Mouse (Mus musculus) neural tube, embryonic 10.5 days (tissue): ENCODE measurements at regions not wholly inside any gene's neighbourhood (a gene's known extent, or its start where the extent isn't known, plus 50 kb on each side); places are given as distances from the start of the nearest gene placed in this dataset.
"Not testable (repeated sequence)": the region's sequence is repeated elsewhere in the genome, so short reads cannot be mapped to it uniquely, and the experiment has no call there.

Experiments
- DNase-seq: peaks from one replicate; pipeline ENCODE4 v3.0.0-alpha.2; 2017; ENCODE audit warnings: low spot score; ENCODE audit errors: extremely low spot score

- no peak for DNase-seq
Measured at GRCm38 (mm10) chr9:76407549-76407948, 83.9 kb upstream of the Hcrtr2 start.

GRCm38 (mm10) chr9:76401897-76402670 lies 78.4 kb upstream of the Hcrtr2 start:
- not testable (repeated sequence) for DNase-seq

GRCm38 (mm10) chr9:76400900-76401299 lies 77.2 kb upstream of the Hcrtr2 start:
- DNase-seq: no peak

GRCm38 (mm10) chr9:76393763-76394162 lies 70.1 kb upstream of the Hcrtr2 start:
- no peak for DNase-seq

GRCm38 (mm10) chr9:76390839-76391238 lies 67.2 kb upstream of the Hcrtr2 start:
- peak; percentile 13 for DNase-seq
